Mouse (Mus musculus) intestine, embryonic 15.5 days (tissue): ENCODE data around the gene Pstpip1. TPM values are rescaled to one million over a fixed set of nuclear protein-coding genes. Genes with fewer than 3 reads are reported as not detected.

Experiments
- ATAC-seq: fragments of 200-750 bp; cut with Nextera tagmentation; 2 replicates; pipeline ENCODE4 v1.8.0; 2017; ENCODE audit warnings: moderate TSS enrichment, moderate library complexity
- H3K27ac ChIP-seq: fragments of 300-500 bp; sonication (generic); 2 replicates; pipeline ENCODE4 v1.5.1; 2015; ENCODE audit warnings: mild to moderate bottlenecking, inconsistent platforms
- H3K27me3 ChIP-seq: fragments of 300-500 bp; sonication (generic); replicated peaks from 2 replicates; pipeline ENCODE4 v1.6.1; 2015; ENCODE audit warnings: inconsistent platforms
- H3K36me3 ChIP-seq: fragments of 300-500 bp; sonication (generic); 2 replicates; pipeline ENCODE4 v1.6.1; 2015; ENCODE audit warnings: inconsistent platforms
- H3K4me1 ChIP-seq: fragments of 300-500 bp; sonication (generic); replicated peaks from 2 replicates; pipeline ENCODE4 v1.6.1; 2015; ENCODE audit warnings: inconsistent platforms
- H3K4me2 ChIP-seq: fragments of 300-500 bp; sonication (generic); replicated peaks from 2 replicates; pipeline ENCODE4 v1.6.1; 2015; ENCODE audit warnings: mild to moderate bottlenecking, inconsistent platforms
- H3K4me3 ChIP-seq: fragments of 300-500 bp; sonication (generic); replicated peaks from 2 replicates; pipeline ENCODE4 v1.5.1; 2015; ENCODE audit warnings: inconsistent platforms
- H3K9ac ChIP-seq: fragments of 300-500 bp; sonication (generic); 2 replicates; pipeline ENCODE4 v1.6.1; 2015; ENCODE audit warnings: inconsistent platforms
- H3K9me3 ChIP-seq: fragments of 300-500 bp; sonication (generic); 2 replicates; pipeline ENCODE4 v1.6.1; 2016; ENCODE audit warnings: inconsistent platforms
- WGBS: fragments of 180-500 bp; shearing (Covaris S2); methylation state at CpG from one replicate; pipeline ENCODE4 v1.1.7; 2015; 5-methylcytosine and 5-hydroxymethylcytosine counted together
- polyA plus RNA-seq: library from polyadenylated mRNA; unstranded; fragments of >200 nt; fragmentation: Nextera tagmentation; extraction: Ambion mirVana; gene quantifications from 2 replicates; pipeline ENCODE4 v1.2.1, GENCODE M21; 2015

The Pstpip1 gene
- polyA plus RNA-seq, 1 experiment from 2014 or later: 1.6 TPM

DNA sequence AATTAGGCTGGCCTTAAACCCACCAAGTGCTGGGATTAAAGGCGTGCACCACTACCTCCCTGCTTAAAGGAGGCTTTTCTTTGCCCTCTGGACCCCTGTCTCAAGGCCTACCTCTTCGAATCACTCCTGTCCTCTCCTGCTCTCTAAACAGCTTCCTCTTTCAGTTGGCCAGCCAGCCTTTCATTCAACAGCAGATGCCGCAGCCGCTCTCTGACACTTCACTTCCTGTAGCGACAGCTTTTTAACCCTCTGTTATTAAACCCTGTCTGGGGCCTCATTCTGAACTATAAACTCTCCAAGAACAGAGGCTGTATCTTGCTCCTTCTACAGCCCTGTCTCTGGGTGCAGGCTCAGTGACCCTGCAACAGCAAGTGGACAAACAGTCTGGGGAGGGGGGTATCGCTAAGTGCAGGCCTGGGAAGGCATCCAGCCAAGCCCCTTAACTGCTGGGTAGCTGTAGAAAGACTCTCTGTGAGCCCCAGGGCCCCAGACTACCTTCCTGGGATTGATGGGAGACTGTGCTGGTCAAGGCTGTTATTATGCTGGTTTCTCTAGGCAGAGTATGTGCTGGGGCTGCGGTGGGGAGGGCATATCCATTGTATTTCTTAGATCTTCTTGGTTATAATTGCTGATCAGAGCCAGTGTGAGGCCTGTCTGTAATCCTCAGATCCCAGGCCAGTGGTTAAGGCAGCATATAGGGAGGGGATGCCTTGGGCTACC lies 13.7 kb upstream of the Pstpip1 start:
- Histone ChIP-seq H3K27ac (peak overlapping the region; percentile 81), H3K4me3 (no peak overlapping the region), H3K27me3 (no peaks in the 10 kb centered on the region), H3K36me3 (no peaks in the 10 kb centered on the region), H3K4me1 (peaks cover 17% of the 10 kb centered on the region), H3K9me3 (no peaks in the 10 kb centered on the region), H3K9ac (no peak overlapping the region), H3K4me2 (peak overlapping the region; percentile 26; the same call in 1 of the 2 replicates)
- 14% methylated on average over 7 of the region's 7 CpGs for WGBS
- peak; percentile 78 for ATAC-seq

GRCm38 (mm10) chr9:56079587-56079986 lies 10.2 kb upstream of the Pstpip1 start:
- H3K4me1 ChIP-seq: peaks cover 17% of the 10 kb centered on the region
- no peak overlapping the region for H3K27ac ChIP-seq
- H3K9ac ChIP-seq: no peak overlapping the region
- no peak overlapping the region for H3K4me2 ChIP-seq
- H3K27me3 ChIP-seq: no peaks in the 10 kb centered on the region
- no peak for ATAC-seq
- no peaks in the 10 kb centered on the region for H3K36me3 ChIP-seq
- H3K4me3 ChIP-seq: no peak overlapping the region
- 82% methylated on average over 5 of the region's 5 CpGs for WGBS
- no peaks in the 10 kb centered on the region for H3K9me3 ChIP-seq

- H3K27me3 ChIP-seq: no peaks in the 10 kb centered on the region
- 71% methylated on average over 5 of the region's 5 CpGs for whole genome bisulfite sequencing
- H3K4me2 ChIP-seq: no peak overlapping the region
- no peak for ATAC-seq
- no peak overlapping the region for H3K4me3 ChIP-seq
- peaks cover 12% of the 10 kb centered on the region for H3K4me1 ChIP-seq
- no peaks in the 10 kb centered on the region for H3K9me3 ChIP-seq
- H3K27ac ChIP-seq: no peak overlapping the region
- H3K36me3 ChIP-seq: no peaks in the 10 kb centered on the region
- no peak overlapping the region for H3K9ac ChIP-seq
Measured at GRCm38 (mm10) chr9:56086524-56086923, 3.2 kb upstream of the Pstpip1 start.

DNA sequence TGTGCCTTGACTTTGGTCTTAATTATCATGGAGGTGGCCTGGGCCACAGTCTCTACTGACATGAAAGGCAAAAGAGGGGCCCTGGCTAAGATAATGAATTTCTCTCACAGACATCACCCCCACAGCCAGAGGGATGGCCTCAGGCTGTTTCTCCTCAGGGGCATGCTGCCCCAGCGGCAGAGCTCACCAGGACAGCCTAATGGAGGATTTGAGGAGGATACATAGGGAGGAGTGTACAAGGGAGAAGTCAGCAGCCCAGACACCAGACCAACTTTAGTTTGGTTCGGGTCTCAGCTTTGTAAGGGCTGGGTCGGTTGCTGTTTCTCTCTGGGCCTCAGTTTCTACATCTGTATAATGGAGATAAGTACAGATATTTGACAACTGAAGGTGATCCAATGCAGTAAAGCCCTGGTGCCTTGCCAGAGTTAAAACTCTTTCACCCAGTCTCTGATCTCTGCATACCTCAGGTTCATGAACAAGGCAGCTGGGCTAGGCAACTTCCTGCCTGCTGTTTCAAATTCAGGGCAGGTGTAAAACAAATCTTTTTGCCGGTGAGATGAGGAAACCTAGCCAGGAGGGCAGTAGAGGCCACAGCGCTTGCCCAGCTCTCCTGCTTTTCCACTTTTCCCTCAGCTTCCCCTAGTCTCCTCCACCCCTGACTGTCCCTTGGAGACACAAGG lies 924 bp downstream of the Pstpip1 start:
- Histone ChIP-seq H3K27ac (no peak overlapping the region), H3K4me3 (no peak overlapping the region), H3K36me3 (no peaks in the 10 kb centered on the region), H3K9me3 (no peaks in the 10 kb centered on the region), H3K4me1 (peaks cover 12% of the 10 kb centered on the region), H3K27me3 (no peaks in the 10 kb centered on the region), H3K4me2 (peak overlapping the region; percentile 51), H3K9ac (no peak overlapping the region)
- WGBS: 67% methylated on average over 5 of the region's 5 CpGs
- peak; percentile 28; the same call in 1 of the 2 replicates for ATAC-seq

DNA sequence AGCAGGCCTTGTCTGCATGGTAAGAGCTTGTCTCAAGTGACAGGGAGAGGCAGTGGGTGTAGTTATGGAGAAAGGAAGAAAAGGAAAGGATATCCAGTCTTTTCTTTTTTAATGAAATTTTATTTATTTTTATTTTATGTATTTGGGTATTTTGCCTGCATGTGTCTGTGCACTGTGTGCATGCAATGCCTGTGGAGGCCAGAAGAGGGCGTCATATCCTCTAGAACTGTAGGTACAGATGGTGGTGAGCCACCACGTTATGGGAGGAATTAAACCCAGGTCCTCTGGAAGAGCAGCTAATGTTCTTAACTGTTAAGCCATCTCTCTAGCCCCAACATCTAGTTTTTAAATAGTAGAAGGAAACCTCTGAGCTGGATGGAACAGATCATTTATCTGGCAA lies 2.3 kb downstream of the Pstpip1 start:
- H3K9ac ChIP-seq: no peak overlapping the region
- H3K27me3 ChIP-seq: no peaks in the 10 kb centered on the region
- no peak for ATAC-seq
- no peaks in the 10 kb centered on the region for H3K36me3 ChIP-seq
- no peak overlapping the region for H3K4me2 ChIP-seq
- peaks cover 12% of the 10 kb centered on the region for H3K4me1 ChIP-seq
- H3K4me3 ChIP-seq: no peak overlapping the region
- H3K27ac ChIP-seq: no peak overlapping the region
- H3K9me3 ChIP-seq: no peaks in the 10 kb centered on the region
- 49% methylated on average over 2 of the region's 2 CpGs for WGBS

GRCm38 (mm10) chr9:56097584-56098298 lies 8.0 kb downstream of the Pstpip1 start:
- H3K27me3 ChIP-seq: no peaks in the 10 kb centered on the region
- no peaks in the 10 kb centered on the region for H3K36me3 ChIP-seq
- no peak overlapping the region for H3K27ac ChIP-seq
- no peaks in the 10 kb centered on the region for H3K9me3 ChIP-seq
- H3K4me1 ChIP-seq: no peaks in the 10 kb centered on the region
- WGBS: 79% methylated on average over 4 of the region's 4 CpGs
- H3K4me3 ChIP-seq: no peak overlapping the region
- H3K4me2 ChIP-seq: no peak overlapping the region
- H3K9ac ChIP-seq: no peak overlapping the region
- no peak for ATAC-seq

- Histone ChIP-seq H3K4me2 (no peak overlapping the region), H3K9ac (no peak overlapping the region), H3K4me1 (no peaks in the 10 kb centered on the region), H3K27me3 (no peaks in the 10 kb centered on the region), H3K27ac (no peak overlapping the region), H3K9me3 (no peaks in the 10 kb centered on the region), H3K36me3 (no peaks in the 10 kb centered on the region), H3K4me3 (no peak overlapping the region)
- no peak for ATAC-seq
- WGBS: 84% methylated on average over 7 of the region's 7 CpGs
Measured at GRCm38 (mm10) chr9:56100041-56100522, 10.3 kb downstream of the Pstpip1 start.

DNA sequence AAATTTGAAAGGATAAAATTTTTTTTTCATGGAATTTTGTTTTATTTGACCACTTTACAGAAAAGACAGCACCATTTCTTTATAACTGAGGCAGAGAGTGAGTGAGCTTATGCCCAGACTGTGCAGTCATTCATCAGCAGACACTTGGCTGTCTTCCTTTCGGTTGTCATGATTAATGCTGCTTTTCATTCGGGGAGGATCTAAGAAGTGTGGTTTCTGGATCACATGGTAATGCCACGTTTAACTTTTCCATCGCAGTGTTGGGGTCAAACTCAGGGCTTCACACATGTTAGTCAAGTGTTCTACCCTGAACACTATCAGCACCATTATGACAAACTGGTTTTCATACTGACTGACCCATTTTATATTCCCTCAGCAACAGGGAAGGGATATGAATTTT lies 11.3 kb downstream of the Pstpip1 start:
- Histone ChIP-seq H3K9me3 (no peaks in the 10 kb centered on the region), H3K4me1 (no peaks in the 10 kb centered on the region), H3K27ac (no peak overlapping the region), H3K9ac (no peak overlapping the region), H3K4me3 (no peak overlapping the region), H3K27me3 (no peaks in the 10 kb centered on the region), H3K36me3 (no peaks in the 10 kb centered on the region), H3K4me2 (no peak overlapping the region)
- ATAC-seq: no peak
- WGBS: 34% methylated on average over 4 of the region's 4 CpGs

DNA sequence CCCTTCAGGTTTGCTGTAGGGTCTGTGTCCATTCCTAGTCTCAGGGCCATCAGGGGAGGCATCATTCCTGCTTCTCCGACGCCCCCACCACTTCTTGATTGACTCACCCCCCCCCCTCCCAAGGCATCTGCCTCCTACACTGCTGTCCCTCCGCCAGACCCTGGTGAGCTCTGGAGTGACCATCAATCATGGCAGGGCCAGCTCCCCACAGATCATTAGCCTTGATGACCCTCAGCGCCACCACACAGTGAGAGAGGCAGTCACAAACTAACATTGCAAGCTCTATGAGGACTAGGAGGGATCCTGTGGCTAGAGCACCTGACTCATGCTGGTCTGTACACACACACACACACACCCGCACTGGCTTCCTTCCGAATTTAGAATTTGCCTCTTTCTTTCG lies 15.2 kb downstream of the Pstpip1 start:
- no peak for ATAC-seq
- no peak overlapping the region for H3K4me3 ChIP-seq
- WGBS: 52% methylated on average over 7 of the region's 7 CpGs

GRCm38 (mm10) chr9:56106274-56107072 lies 16.7 kb downstream of the Pstpip1 start:
- Histone ChIP-seq H3K27ac (no peak overlapping the region), H3K4me3 (no peak overlapping the region), H3K27me3 (no peaks in the 10 kb centered on the region), H3K36me3 (no peaks in the 10 kb centered on the region), H3K9ac (no peak overlapping the region), H3K4me2 (no peak overlapping the region), H3K9me3 (no peaks in the 10 kb centered on the region), H3K4me1 (no peaks in the 10 kb centered on the region)
- no peak for ATAC-seq
- 77% methylated on average over 6 of the region's 6 CpGs for WGBS

More for the DNA sequence above, 15.2 kb downstream of the Pstpip1 start:
- Histone ChIP-seq H3K4me2 (no peak overlapping the region), H3K9ac (no peak overlapping the region), H3K36me3 (no peaks in the 10 kb centered on the region), H3K4me1 (no peaks in the 10 kb centered on the region), H3K27ac (no peak overlapping the region), H3K27me3 (no peaks in the 10 kb centered on the region), H3K9me3 (no peaks in the 10 kb centered on the region)

GRCm38 (mm10) chr9:56107527-56107926 lies 17.8 kb downstream of the Pstpip1 start:
- Histone ChIP-seq H3K36me3 (no peaks in the 10 kb centered on the region), H3K4me1 (no peaks in the 10 kb centered on the region), H3K9me3 (no peaks in the 10 kb centered on the region), H3K4me3 (no peak overlapping the region), H3K27ac (no peak overlapping the region), H3K4me2 (no peak overlapping the region), H3K9ac (no peak overlapping the region), H3K27me3 (no peaks in the 10 kb centered on the region)
- 67% methylated on average over 6 of the region's 6 CpGs for WGBS
- ATAC-seq: no peak

DNA sequence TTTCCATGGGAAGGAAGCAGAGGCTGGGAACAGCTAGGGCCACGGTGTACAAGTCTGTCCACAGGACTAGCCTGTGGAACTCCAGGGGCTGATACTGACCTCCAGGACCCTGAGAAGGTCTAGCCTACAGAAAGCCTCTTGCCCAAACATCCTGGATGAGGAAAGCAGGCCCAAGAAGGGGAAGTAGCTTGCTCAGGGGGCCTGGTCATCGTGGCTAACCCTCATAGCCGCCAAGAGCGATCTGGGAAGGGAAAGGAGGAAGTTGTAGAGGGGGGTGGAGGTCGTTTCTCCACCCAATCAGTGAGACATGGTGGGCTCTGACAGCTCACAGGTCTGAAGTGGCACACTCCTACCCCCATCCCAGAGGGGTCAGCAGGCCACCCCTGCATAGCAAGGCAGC lies 18.4 kb downstream of the Pstpip1 start:
- no peak overlapping the region for H3K27ac ChIP-seq
- no peaks in the 10 kb centered on the region for H3K9me3 ChIP-seq
- no peaks in the 10 kb centered on the region for H3K27me3 ChIP-seq
- H3K4me3 ChIP-seq: no peak overlapping the region
- WGBS: 65% methylated on average over 5 of the region's 5 CpGs
- no peak for ATAC-seq
- no peak overlapping the region for H3K9ac ChIP-seq
- no peak overlapping the region for H3K4me2 ChIP-seq
- no peaks in the 10 kb centered on the region for H3K4me1 ChIP-seq
- H3K36me3 ChIP-seq: no peaks in the 10 kb centered on the region
